Mouse (Mus musculus) granulocyte monocyte progenitor cell, adult 5-6 weeks (primary cell): ENCODE data around the gene Gpr25. TPM values are rescaled to one million over a fixed set of nuclear protein-coding genes. Genes with fewer than 3 reads are reported as not detected.

Source experiments
- total RNA-seq, 2 experiments: library from RNA; stranded (forward) in 1 of 2; stranded (reverse) in 1 of 2; fragments of 200-712, 200-1000 nt in 1 of 2; fragments of >200 nt in 1 of 2; fragmentation: Nextera tagmentation in 1 of 2; gene quantifications; 2 replicates each; pipeline ENCODE4 v1.2.3; 2014 to 2017

The Gpr25 gene
- total RNA-seq, 2 experiments from 2014 or later = not detected

Other genes starting within 250 kb of the Gpr25 start
- gene Ascl5, start 210.1 kb downstream of the Gpr25 start, total RNA-seq (2014; fragmentation: Nextera tagmentation) = not detected in 2 replicates
- not detected in 2 replicates for gene Ascl5, start 210.1 kb downstream of the Gpr25 start, total RNA-seq (2017)
- gene Cacna1s, start 208.1 kb downstream of the Gpr25 start, total RNA-seq (2014; fragmentation: Nextera tagmentation) = not detected in 2 replicates
- not detected in 2 replicates for gene Cacna1s, start 208.1 kb downstream of the Gpr25 start, total RNA-seq (2017)
- gene Kif21b, start 129.5 kb downstream of the Gpr25 start, total RNA-seq (2014; fragmentation: Nextera tagmentation) = 10.8 and 12.4 TPM in 2 replicates
- 5.6 and 6.6 TPM in 2 replicates for gene Kif21b, start 129.5 kb downstream of the Gpr25 start, total RNA-seq (2017)
- not detected in 2 replicates for gene Mroh3, start 48.0 kb downstream of the Gpr25 start, total RNA-seq (2014; fragmentation: Nextera tagmentation)
- not detected in 2 replicates for gene Mroh3, start 48.0 kb downstream of the Gpr25 start, total RNA-seq (2017)
- not detected in 2 replicates for gene Inava, start 26.6 kb downstream of the Gpr25 start, total RNA-seq (2014; fragmentation: Nextera tagmentation)
- not detected in 2 replicates for gene Inava, start 26.6 kb downstream of the Gpr25 start, total RNA-seq (2017)
- gene Camsap2, start 85.2 kb upstream of the Gpr25 start, total RNA-seq (2014; fragmentation: Nextera tagmentation) = 3.3 and 4.6 TPM in 2 replicates
- gene Camsap2, start 85.2 kb upstream of the Gpr25 start, total RNA-seq (2017) = 6.1 and 9.6 TPM in 2 replicates
- 6.1 and 8.4 TPM in 2 replicates for gene Ddx59, start 154.4 kb upstream of the Gpr25 start, total RNA-seq (2014; fragmentation: Nextera tagmentation)
- 9.7 and 13.0 TPM in 2 replicates for gene Ddx59, start 154.4 kb upstream of the Gpr25 start, total RNA-seq (2017)
- gene Kif14, start 205.5 kb upstream of the Gpr25 start, total RNA-seq (2014; fragmentation: Nextera tagmentation) = 6.0 and 10.0 TPM in 2 replicates
- gene Kif14, start 205.5 kb upstream of the Gpr25 start, total RNA-seq (2017) = 18.7 and 19.6 TPM in 2 replicates